Mouse (Mus musculus): Measurements from ENCODE around the gene Mboat2.

The Mboat2 gene

GRCm38 (mm10) chr12:25009957-25010356 is 179.3 kb downstream of the Mboat2 start:
- in situ Hi-C loops (cut with MboI, MseI) = no loop called here

- in situ Hi-C loops (cut with MboI, MseI) = no loop called here
These were observed 179.7 kb downstream of the Mboat2 start for GRCm38 (mm10) chr12:25010416-25010815.

GRCm38 (mm10) chr12:25011733-25012367 is 181.2 kb downstream of the Mboat2 start:
- in situ Hi-C loops (cut with MboI, MseI) = no loop called here

DNA sequence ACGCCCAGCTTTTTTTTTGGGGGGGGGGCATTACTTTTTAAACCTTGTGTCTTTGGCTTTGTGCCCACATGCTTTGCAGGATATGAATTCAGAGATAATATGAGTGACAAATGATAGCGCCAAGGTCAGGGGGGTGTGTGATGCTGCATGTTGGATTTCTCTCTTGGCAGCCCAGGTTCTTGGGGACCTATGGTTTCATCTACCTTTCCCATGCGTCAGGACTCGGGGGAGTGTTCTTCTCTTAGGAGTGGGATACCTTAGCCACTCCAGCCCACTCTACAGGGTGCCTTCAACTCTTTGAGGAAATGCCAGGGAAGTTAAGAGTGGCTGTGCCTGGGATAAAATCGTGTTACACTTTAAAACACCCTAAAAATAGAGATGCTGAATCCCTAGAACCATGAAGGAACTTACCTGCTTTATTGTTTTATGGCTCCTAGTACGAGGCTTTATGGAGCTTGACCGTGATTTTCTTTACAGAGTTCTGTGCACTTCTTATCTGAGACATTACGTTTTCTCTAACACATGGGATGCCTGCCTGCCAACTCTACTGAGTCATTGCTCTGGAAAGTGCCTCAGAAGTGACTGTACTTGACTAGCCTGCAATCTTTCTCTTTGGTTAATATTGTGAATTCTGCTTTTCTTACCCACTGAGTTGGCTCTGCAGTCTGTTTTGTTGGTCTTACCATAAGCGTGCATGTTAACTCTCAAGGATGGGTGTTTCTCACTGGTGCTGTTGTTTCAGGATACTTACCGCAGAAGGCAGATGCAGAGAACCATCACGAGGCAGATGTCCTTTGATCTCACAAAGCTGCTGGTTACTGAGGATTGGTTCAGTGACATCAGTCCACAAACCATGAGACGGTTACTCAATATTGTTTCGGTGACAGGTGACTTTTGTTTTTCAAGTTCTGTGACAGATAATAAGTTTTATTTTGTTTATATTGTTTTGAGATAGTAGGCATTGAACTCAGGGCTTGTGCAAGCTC is 182.2 kb downstream of the Mboat2 start:
- in situ Hi-C loops (cut with MboI, MseI) = no loop called here
